Mouse (Mus musculus) thymus, adult 2 months (tissue): ENCODE data around the gene Krit1.

Experiments
- CTCF ChIP-seq: fragments of 200-500 bp; IDR thresholded peaks from 2 replicates; pipeline ENCODE4 v1.5.1; 2012; ENCODE audit warnings: mild to moderate bottlenecking, control low read depth, low read length, moderate library complexity, borderline replicate concordance; ENCODE audit not compliant: control insufficient read depth, poor library complexity, insufficient read depth; ENCODE audit errors: extremely low read depth
- POLR2A ChIP-seq: fragments of 200-500 bp; IDR thresholded peaks from 2 replicates; pipeline ENCODE4 v1.6.1; 2012; ENCODE audit warnings: mild to moderate bottlenecking, low read length, control low read depth, moderate library complexity; ENCODE audit not compliant: control insufficient read depth, poor library complexity, insufficient read depth; ENCODE audit errors: extremely low read depth

DNA sequence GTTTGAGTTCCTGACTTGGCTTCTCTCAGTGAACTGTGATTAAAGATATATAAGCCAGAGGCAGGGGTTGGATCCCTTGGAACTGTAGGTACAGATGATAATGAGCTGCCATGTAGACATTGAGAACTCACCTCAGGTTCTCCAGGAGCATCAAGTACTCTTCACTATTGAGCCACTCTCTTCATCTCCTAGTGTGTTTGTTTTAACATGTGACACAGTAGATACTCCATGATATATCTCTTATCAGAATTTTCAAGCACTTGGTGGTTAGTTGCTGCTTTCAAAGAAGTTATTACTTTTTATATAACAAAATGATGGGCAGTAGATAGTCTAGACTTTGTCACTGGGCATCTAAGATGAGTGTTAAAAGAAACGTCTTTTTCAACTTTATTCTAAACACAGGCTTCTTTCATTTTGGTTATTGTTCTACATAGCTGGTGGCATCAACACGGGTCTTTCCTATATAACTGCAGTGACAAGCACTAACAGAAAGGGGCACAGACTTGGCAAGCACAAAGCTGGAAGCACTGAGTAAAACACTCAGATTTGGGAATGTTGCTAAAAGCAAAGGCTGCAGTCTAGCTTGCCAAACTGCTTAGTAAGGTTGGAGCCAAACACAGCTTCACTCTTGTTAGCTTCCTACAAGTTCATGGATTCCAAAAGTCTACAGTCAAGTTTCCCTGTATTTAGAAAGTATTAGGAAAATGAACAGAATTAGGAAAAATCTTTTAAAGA lies 18.9 kb upstream of the Krit1 start:
- TF ChIP-seq CTCF (no peak), POLR2A (no peak)
